Mouse (Mus musculus) thymus, postnatal 0 days (tissue): ENCODE results near the gene Relb. TPM values are rescaled to one million over a fixed set of nuclear protein-coding genes. Genes with fewer than 3 reads are reported as not detected.
A peak's percentile ranks its signal among the peaks of the same experiment; 100 is the strongest.
"Not testable (repeated sequence)": the region's sequence is repeated elsewhere in the genome, so short reads cannot be mapped to it uniquely, and the experiment has no call there.

Source experiments
- DNase-seq: peaks from one replicate; pipeline ENCODE4 v3.0.0-alpha.2; 2015; ENCODE audit warnings: low spot score
- polyA plus RNA-seq: library from polyadenylated mRNA; unstranded; fragments of >200 nt; fragmentation: Nextera tagmentation; extraction: Ambion mirVana; gene quantifications from 2 replicates; pipeline ENCODE4 v1.2.1, GENCODE M21; 2015

Gene Relb
- polyA plus RNA-seq, 1 experiment from 2014 or later: 37.2 TPM

- no peak for DNase-seq
These were observed 3.5 kb upstream of the Relb start for GRCm38 (mm10) chr7:19632720-19633119.

- no peak for DNase-seq
These were observed 3.0 kb upstream of the Relb start for GRCm38 (mm10) chr7:19632275-19632674.

- peak; percentile 98 for DNase-seq
These were observed 490 bp downstream of the Relb start for GRCm38 (mm10) chr7:19628536-19629360.

GRCm38 (mm10) chr7:19628192-19628535 is 1.1 kb downstream of the Relb start:
- DNase-seq: no peak

GRCm38 (mm10) chr7:19627721-19628120 is 1.5 kb downstream of the Relb start:
- DNase-seq: peak; percentile 11

- no peak for DNase-seq
These were observed 5.8 kb downstream of the Relb start for GRCm38 (mm10) chr7:19623433-19623832.

- DNase-seq: no peak
These were observed 7.0 kb downstream of the Relb start for GRCm38 (mm10) chr7:19622241-19622640.

GRCm38 (mm10) chr7:19620811-19621210 is 8.4 kb downstream of the Relb start:
- no peak for DNase-seq

GRCm38 (mm10) chr7:19619004-19619801 is 10.0 kb downstream of the Relb start:
- peak; percentile 77 for DNase-seq

GRCm38 (mm10) chr7:19615036-19615577 is 14.1 kb downstream of the Relb start:
- no peak for DNase-seq

- no peak for DNase-seq
These were observed 18.3 kb downstream of the Relb start for GRCm38 (mm10) chr7:19610969-19611368.

- DNase-seq: no peak
These were observed 19.5 kb downstream of the Relb start for GRCm38 (mm10) chr7:19609641-19610332.

- no peak for DNase-seq
These were observed 21.9 kb downstream of the Relb start for GRCm38 (mm10) chr7:19607291-19607690.

- DNase-seq: not testable (repeated sequence)
These were observed 24.5 kb downstream of the Relb start for GRCm38 (mm10) chr7:19604606-19605214.

GRCm38 (mm10) chr7:19603849-19604605 is 25.2 kb downstream of the Relb start, which contains the start of gene Clasrp:
Gene Clasrp (minus strand): TSS chr7:19604486.
- peak; percentile 96 for DNase-seq

GRCm38 (mm10) chr7:19603055-19603454 is 26.2 kb downstream of the Relb start:
- DNase-seq: no peak

- no peak for DNase-seq
These were observed 28.7 kb downstream of the Relb start for GRCm38 (mm10) chr7:19600562-19600961.

- DNase-seq: no peak
These were observed 36.0 kb downstream of the Relb start for GRCm38 (mm10) chr7:19593061-19593730.

- peak; percentile 78 for DNase-seq
These were observed 39.3 kb downstream of the Relb start for GRCm38 (mm10) chr7:19589917-19590316.

- DNase-seq: peak; percentile 64
These were observed 40.0 kb downstream of the Relb start for GRCm38 (mm10) chr7:19589207-19589606.
